Mouse (Mus musculus) CD4-positive helper T cell, adult 2 months (primary cell): ENCODE data around the gene Marc1.

Source experiments
- DNase-seq: peaks from one replicate; pipeline ENCODE4 v3.0.0-alpha.2; 2012; ENCODE audit warnings: low read depth, missing footprints, low spot score

Gene Marc1

DNA sequence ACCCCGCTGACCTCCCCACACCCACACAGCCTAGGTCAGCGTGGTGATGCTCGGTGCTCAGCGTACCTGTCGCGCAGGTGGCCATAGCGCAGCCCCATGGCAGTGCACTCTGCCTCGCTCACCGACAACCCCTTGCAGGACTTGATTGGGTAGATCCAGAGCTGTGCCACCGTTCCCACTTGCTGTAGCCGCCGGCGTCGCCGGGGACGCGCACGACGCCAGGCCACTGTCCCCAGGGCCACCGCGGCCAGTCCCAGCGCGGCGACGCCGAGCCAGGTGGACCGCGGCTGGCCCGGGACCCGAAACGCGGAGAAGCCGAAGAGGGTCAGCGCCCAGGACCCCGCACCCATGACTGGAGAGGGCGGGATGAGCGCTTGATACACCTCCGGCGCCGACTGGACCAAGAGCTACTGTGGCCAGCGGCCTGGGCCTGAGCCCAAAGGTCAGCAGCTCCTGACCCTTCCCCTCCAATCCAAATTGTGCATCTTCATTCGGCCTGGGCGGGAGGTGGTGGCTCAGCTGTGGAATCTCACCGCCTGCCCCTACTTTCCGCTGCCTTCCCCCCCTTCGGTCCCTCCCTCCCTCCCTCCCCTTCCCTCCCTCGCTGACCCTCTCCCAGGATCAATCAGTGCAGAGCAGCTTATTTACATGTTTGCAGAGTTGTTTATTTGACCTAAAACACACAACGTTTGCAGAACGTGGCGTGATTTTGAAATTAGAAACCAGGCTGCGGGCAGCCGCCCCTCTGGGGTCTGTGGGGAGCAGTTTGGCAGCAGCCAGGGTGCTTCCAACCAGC lies at the start of gene Marc1:
TSS of gene Marc1 (minus strand) at position 534 of the 796 bp plus-strand sequence.
- no peak for DNase-seq

DNA sequence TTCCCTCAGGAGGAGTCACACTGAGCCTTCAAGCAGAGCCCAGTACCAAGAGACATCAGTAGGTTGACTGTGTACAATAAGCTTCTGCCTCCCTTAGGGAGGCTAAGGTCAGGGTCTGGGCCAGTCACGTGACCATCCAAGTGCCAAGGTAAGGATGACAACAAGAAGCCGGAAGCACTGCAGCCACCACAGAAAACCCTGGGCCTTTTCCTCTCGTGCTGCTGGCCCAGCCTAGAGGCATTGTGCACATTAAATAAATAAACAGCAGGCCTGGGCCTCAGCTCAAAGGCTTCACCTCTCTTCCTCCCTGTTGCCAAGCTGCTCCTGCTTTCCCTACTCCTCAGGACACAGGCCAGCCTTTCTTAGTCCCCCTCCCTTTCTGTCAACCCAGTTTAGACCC lies 49.2 kb upstream of the Marc1 start:
- DNase-seq: no peak

- no peak for DNase-seq
Observed at GRCm38 (mm10) chr1:184858253-184858652, 47.1 kb upstream of the Marc1 start.

DNA sequence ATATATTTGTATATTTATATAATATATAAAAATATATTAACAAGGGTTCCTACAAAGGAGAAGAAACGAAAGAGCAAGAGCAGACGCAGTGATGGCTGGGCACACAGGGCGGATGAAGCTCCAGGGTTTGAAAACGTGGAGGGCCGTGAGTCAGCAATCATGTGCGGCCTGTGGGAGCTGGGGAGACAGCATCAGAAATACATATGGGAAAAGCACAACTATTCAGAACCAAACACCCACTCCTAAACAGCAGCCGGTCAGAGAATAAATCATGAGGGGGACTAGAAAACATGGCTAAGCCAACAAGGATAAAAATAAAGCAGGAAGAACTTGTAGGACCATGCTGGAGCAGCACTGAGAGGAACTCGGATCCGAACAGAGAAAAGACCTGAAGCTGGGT lies 46.1 kb upstream of the Marc1 start:
- DNase-seq: no peak

DNA sequence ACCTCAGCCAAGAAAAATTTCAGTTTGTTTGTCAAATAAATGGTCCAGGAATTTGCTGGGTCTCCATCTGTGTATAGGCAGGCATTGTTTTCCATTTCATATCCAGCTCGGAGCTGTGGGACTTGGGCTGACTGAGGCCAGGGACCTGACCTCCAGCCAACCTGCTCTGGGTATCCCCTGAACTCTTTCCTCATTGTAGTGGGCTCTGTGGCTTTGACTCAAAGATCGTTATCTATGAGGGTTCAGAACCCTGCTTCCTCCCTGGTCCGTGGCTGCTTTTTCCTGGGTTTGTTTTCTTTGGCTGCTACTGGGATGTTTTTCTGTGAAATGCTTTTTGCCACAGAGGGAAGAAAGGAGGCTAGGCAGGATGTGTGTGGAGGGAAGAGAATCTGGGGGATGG lies 42.8 kb upstream of the Marc1 start:
- DNase-seq: peak; percentile 31

- peak; percentile 23 for DNase-seq
Observed at GRCm38 (mm10) chr1:184853339-184853738, 42.2 kb upstream of the Marc1 start.

DNA sequence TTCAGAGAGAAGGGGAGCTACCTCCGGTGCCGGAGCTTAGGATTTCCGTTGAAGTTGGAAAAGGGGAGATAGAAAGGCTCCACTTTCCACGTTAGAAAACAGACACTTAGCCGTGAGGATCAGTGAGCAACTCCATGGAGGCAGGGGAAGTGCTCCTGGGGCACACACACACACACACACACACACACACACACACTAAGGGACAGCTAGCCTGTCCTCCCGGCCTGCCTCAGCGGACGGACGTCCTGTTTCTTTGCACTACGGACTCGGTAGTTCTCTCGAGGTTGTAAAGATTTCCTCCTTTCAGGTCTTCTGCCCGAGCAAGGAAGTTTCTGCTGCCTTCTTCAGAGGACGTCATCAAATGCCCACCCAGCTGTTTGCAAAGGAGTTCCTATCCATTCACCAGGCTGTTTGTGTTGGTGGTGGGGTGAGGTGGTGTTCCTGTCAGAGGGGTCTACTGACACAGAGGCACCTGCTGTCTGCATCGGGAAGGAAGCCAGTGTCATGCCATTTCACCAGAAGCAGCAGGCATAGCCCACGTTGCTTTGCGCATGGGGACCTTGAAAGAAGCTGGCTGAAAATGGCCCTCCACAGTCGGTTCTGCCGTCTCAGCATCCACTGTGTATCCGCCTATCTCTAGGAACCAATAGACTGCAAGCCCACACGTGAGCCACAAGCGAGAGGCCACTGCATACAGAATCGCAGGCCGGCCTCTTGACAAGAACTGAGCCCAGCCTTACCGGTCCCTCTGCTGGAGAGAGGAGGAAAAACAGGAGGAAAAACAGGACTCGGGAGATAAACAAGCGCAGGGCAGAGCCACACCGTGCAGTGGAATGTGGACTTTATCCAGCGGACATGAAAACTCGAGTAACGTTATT lies 40.9 kb upstream of the Marc1 start:
- DNase-seq: peak; percentile 63

DNA sequence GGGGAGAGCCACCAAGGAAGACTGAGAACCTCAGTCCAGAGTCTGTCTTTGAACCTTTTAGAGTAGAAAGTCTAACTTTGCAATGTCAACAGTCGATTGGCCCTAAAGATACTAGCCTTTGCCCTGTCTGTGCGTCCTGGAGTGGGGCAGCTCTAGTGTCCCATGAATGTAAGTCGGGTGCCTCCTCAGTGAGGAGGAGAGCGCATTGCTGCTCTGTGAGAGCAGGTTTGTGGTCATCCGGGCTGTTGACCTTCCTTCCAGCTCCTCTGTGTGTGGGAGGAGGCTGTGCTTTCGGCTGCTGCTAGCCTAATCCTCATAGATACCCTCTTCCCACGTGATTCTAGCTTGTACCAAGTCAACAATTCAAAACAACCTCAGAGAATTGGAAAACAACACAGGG lies 40.1 kb upstream of the Marc1 start:
- DNase-seq: no peak

GRCm38 (mm10) chr1:184846973-184847372 lies 35.9 kb upstream of the Marc1 start:
- DNase-seq: no peak

DNA sequence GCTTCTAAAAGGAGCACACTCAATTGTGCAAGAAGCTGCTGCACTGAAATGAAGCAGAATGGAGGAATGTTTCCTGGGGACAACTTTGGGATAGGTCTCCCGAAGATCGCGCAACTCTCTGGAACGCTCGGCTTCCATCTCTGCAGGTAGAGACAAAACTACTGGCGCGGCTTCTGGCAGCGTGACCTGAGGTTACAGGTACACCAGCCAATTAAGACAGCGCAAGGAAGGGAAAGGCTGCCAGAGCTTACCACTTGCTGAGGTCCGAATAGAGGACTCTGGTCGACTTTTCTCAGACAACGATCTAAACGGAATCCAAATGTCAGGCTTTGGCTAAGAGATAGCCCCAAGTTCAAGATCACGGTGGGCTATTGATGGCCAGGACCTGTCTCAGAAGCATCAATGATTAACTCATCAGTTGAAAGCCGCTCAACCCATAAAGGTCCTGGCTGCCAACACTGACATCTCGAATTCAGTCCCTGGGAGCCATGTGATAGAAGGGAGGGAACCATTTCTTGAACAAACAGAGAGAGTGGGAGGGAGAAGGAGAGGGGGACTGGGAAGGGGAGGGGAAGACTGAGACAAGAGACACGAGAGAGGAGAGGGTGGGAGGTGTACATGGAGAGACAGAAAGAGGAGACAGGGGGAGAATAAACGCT lies 35.1 kb upstream of the Marc1 start, which contains the start of gene Marc2:
TSS of gene Marc2 (minus strand) at position 360 of the 659 bp plus-strand sequence.
- peak; percentile 8 for DNase-seq

DNA sequence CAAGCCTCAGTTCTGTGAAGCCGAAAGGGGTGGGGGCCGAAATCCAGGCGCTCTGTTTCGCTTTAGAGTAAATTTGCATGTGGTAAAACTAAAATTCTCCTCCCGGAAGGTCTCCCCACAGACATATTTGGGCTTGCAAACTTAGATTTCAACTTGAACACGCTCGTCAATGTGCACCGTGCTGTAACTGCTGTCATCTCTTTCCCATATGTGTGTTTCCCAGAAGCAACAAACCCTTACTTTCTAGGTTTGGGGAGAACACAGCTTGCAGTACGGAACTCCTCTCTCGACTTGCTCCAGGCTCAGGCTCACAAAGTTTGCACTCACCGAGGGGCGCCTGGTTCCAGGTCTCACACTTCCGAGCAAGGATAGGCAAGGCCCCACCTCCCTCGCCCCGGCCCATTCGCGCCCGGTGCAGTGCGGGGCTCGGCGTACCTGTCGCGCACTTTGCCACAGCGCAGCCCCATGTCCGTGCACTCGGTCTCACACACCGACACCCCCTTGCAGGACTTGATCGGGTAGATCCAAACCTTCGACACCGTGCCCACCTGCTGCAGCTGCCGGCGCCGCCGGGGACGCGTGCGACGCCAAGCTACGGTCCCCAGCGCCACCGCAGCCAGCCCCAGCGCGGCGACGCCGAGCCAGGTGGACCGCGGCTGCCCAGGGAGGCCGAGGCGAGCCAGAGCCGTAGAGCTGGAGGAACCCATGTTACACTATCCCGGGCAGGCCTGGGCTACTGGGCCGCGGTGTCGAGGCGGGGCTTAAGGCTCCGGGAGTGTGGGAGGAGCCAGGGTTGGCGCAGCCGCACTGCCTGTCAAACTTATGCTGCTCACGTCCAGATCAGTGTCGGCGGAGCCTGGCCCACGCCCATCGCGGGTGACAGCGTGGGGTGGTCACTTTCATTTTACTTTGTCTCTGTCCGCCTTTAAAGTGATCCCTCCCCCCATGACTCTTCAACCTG lies 34.3 kb upstream of the Marc1 start:
- peak; percentile 91 for DNase-seq

GRCm38 (mm10) chr1:184844326-184845066 lies 33.4 kb upstream of the Marc1 start:
- peak; percentile 40 for DNase-seq

DNA sequence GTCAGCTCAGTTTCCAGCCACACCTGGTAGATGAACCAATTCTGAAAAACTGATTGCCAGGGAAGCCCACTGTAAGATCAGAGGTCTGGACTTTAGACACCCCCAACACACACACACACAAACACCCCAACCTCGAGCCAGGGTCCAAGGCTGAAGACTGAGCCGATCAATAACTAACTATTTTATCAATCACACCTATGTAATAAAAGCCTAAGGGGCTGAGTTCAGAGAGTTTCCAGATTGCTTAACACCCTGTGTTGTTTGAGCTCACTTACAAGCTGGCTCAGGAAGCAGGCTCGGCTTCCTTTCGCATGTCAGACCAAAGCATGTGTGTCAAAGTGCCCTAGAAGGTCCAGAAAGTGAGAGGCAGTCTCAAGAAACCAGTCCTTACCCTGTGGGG lies 26.5 kb upstream of the Marc1 start:
- no peak for DNase-seq

GRCm38 (mm10) chr1:184836350-184836749 lies 25.2 kb upstream of the Marc1 start:
- no peak for DNase-seq

- DNase-seq: no peak
Observed at GRCm38 (mm10) chr1:184833499-184833898, 22.4 kb upstream of the Marc1 start.

GRCm38 (mm10) chr1:184832211-184832610 lies 21.1 kb upstream of the Marc1 start:
- DNase-seq: peak; percentile 31

DNA sequence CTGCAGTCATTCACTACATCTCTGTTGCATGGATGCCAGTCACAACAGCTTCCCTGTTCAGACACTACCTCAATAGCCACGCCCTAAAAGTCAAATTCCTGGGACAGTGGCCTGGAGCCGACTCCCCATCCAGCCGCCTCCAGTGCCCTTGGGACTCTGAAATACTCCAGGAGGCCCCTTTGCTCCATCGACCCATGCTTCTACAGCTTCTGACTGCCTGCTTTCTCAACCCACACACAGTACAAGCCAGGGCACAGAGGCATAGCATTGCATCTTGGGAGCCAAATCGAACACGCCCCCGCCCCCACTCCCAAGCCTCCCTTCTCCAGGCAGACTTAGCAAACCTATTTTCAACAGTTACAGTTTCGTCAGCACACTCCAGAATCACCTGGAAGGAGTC lies 18.8 kb upstream of the Marc1 start:
- DNase-seq: no peak

GRCm38 (mm10) chr1:184827175-184827701 lies 16.1 kb upstream of the Marc1 start:
- DNase-seq: no peak

GRCm38 (mm10) chr1:184825093-184825492 lies 14.0 kb upstream of the Marc1 start:
- DNase-seq: peak; percentile 38

DNA sequence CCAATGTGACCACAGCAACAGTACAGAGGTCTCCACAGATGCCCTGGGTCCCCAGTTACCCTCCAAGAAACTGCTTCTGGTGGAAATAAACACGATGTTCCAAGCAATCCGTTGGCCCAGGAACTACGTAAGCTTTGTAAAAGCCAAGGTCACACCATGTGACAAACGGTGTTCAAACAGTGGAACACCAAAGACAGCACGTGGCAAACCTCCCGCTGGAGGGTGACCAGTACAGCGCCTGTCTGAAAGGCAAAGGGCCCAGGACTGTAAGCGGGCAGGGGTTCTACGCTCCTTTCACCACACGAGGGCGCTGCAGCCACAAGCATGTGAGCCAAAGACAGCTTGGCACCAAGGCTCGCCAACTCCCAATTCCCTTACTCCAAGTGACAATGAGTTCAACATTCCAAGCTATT lies 13.3 kb upstream of the Marc1 start:
- peak; percentile 76 for DNase-seq
